Mouse (Mus musculus): ENCODE results near the gene Ceacam18. TPM values are rescaled to one million over a fixed set of nuclear protein-coding genes. Genes with fewer than 3 reads are reported as not detected.

Ceacam18 gene
- total and polyA plus RNA-seq, 3 experiments = 0.04 to 0.08 TPM; not detected in 1

DNA sequence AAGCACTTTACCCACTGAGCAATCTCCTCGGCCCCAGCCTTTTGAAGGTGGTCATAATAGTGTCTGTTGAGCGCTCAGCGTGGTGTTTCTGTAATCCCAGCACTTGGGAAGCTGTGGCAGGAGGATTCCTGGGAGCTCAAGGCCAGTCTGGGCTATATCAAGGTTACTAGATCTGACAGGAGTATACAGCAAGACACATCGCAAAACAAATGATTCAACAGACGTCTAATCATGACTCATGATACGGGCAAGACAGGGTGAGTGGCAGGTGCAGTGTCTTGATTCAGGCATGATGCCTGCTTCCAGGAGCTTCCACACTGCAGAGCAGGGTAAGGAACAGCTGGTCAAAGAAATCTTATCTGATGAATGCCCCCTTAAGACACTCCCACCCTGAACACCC, 18.2 kb downstream of the Ceacam18 start:
- Histone ChIP-seq H3K9ac (ENCODE audit: control insufficient read depth, low read depth, low read length, poor library complexity, severe bottlenecking) (no peak overlapping the region), H3K4me1 (ENCODE audit: control insufficient read depth in 1 of 2, insufficient read depth in 2 of 2, low read length in 2 of 2) (no peaks in the 10 kb centered on the region), H3K9me3 (replicated peaks; ENCODE audit: insufficient read depth, low read length) (no peaks in the 10 kb centered on the region), H3K79me2 (ENCODE audit: control insufficient read depth, insufficient read depth, low read length, poor library complexity) (no peaks in the 10 kb centered on the region), H3K4me3 (ENCODE audit: control insufficient read depth in 1 of 2, insufficient read depth in 1 of 2, low read depth in 2 of 2, low read length in 2 of 2) (no peak overlapping the region), H3K27me3 (ENCODE audit: control insufficient read depth in 1 of 2, insufficient read depth in 2 of 2, low read length in 2 of 2) (no peaks in the 10 kb centered on the region), H3K36me3 (ENCODE audit: control insufficient read depth in 1 of 2, insufficient read depth in 2 of 2, low read length in 2 of 2) (no peaks in the 10 kb centered on the region), H3K27ac (ENCODE audit: control insufficient read depth, low read depth, low read length) (no peak overlapping the region)
- DNase-seq (ENCODE audit: low read depth, low spot score) = no peak
- TF ChIP-seq MYB (IDR thresholded peaks at IDR 0.05; ENCODE audit: low read depth, low read length) = no peak
- no peak for TF ChIP-seq E2F4 (IDR thresholded peaks at IDR 0.05; ENCODE audit: borderline replicate concordance, low read depth, low read length)
- no peak for TF ChIP-seq POLR2AphosphoS2 (IDR thresholded peaks at IDR 0.05; ENCODE audit: low read length)
- no peak for TF ChIP-seq GATA1 (IDR thresholded peaks at IDR 0.05; ENCODE audit: low read depth, low read length)
- TF ChIP-seq ELF1 (IDR thresholded peaks at IDR 0.05; ENCODE audit: low read depth, low read length) = no peak
- no peak for TF ChIP-seq CTCF (IDR thresholded peaks at IDR 0.05 in 2 of 3, conservative IDR thresholded peaks at IDR 0.05 in 1 of 3; ENCODE audit: control insufficient read depth in 1 of 3, insufficient read depth in 1 of 3, low read depth in 2 of 3, low read length in 3 of 3, poor library complexity in 1 of 3, severe bottlenecking in 1 of 3)
- TF ChIP-seq ZC3H11A (IDR thresholded peaks at IDR 0.05; ENCODE audit: low read depth, low read length) = no peak
- TF ChIP-seq TCF12 (IDR thresholded peaks at IDR 0.05; ENCODE audit: low read depth, low read length) = no peak
- no peak for TF ChIP-seq NELFE (IDR thresholded peaks at IDR 0.05; ENCODE audit: low read depth, low read length)
- TF ChIP-seq HCFC1 (IDR thresholded peaks at IDR 0.05; ENCODE audit: low read depth, low read length) = no peak
- no peak for TF ChIP-seq SIN3A (IDR thresholded peaks at IDR 0.05; ENCODE audit: low read length)
- TF ChIP-seq RAD21 (IDR thresholded peaks at IDR 0.05; ENCODE audit: low read depth, low read length) = no peak
- no peak for TF ChIP-seq ZNF384 (IDR thresholded peaks at IDR 0.05; ENCODE audit: low read depth, low read length)
- TF ChIP-seq MAZ (IDR thresholded peaks at IDR 0.05; ENCODE audit: low read depth, low read length) = no peak
- TF ChIP-seq EP300 (IDR thresholded peaks at IDR 0.05; ENCODE audit: low read depth in 1 of 2, low read length in 2 of 2) = no peak
- TF ChIP-seq ZKSCAN1 (IDR thresholded peaks at IDR 0.05; ENCODE audit: low read depth, low read length) = no peak
- TF ChIP-seq USF1 (IDR thresholded peaks at IDR 0.05; ENCODE audit: low read depth, low read length) = no peak
- TF ChIP-seq BHLHE40 (IDR thresholded peaks at IDR 0.05; ENCODE audit: borderline replicate concordance, low read depth, low read length) = no peak

DNA sequence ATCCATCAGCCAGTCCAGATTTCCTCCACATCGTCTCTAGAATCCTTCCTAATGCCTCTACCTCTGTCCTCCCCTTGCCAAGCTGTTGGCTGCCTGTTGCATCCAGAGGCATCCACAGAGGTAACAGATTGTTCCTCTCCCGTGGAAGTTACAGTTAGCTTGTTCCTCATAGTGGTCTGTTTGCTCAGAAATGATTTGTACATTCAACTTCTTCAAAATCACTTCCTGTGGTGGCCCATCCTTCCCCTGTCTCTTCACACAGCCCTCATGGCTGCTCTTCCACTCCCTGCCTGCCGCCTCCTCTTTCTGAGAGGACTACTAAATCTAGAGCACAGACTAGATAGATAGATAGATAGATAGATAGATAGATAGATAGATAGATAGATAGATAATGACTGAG, 20.0 kb downstream of the Ceacam18 start:
- H3K9me3 ChIP-seq (replicated peaks; ENCODE audit: insufficient read depth, low read length) = no peaks in the 10 kb centered on the region
- H3K4me3 ChIP-seq (ENCODE audit: control insufficient read depth in 1 of 2, insufficient read depth in 1 of 2, low read depth in 2 of 2, low read length in 2 of 2) = no peak overlapping the region
- no peaks in the 10 kb centered on the region for H3K79me2 ChIP-seq (ENCODE audit: control insufficient read depth, insufficient read depth, low read length, poor library complexity)
- H3K27ac ChIP-seq (ENCODE audit: control insufficient read depth, low read depth, low read length) = no peak overlapping the region
- H3K36me3 ChIP-seq (ENCODE audit: control insufficient read depth in 1 of 2, insufficient read depth in 2 of 2, low read length in 2 of 2) = no peaks in the 10 kb centered on the region
- H3K27me3 ChIP-seq (ENCODE audit: control insufficient read depth in 1 of 2, insufficient read depth in 2 of 2, low read length in 2 of 2) = no peaks in the 10 kb centered on the region
- H3K9ac ChIP-seq (ENCODE audit: control insufficient read depth, low read depth, low read length, poor library complexity, severe bottlenecking) = no peak overlapping the region
- H3K4me1 ChIP-seq (ENCODE audit: control insufficient read depth in 1 of 2, insufficient read depth in 2 of 2, low read length in 2 of 2) = no peaks in the 10 kb centered on the region
- no peak for DNase-seq (ENCODE audit: low read depth, low spot score)
- no peak for TF ChIP-seq KAT2A (conservative IDR thresholded peaks at IDR 0.05; ENCODE audit: low read depth, low read length)
- no peak for TF ChIP-seq POLR2AphosphoS5 (IDR thresholded peaks at IDR 0.05; ENCODE audit: borderline replicate concordance, low read depth, low read length)
- TF ChIP-seq TAL1 (IDR thresholded peaks at IDR 0.05; ENCODE audit: low read length) = no peak
- TF ChIP-seq USF2 (IDR thresholded peaks at IDR 0.05; ENCODE audit: borderline replicate concordance in 1 of 2, insufficient read depth in 1 of 2, low read depth in 1 of 2, low read length in 2 of 2) = no peak
- TF ChIP-seq E2F4 (IDR thresholded peaks at IDR 0.05; ENCODE audit: borderline replicate concordance, low read depth, low read length) = no peak
- no peak for TF ChIP-seq CTCF (IDR thresholded peaks at IDR 0.05 in 2 of 3, conservative IDR thresholded peaks at IDR 0.05 in 1 of 3; ENCODE audit: control insufficient read depth in 1 of 3, insufficient read depth in 1 of 3, low read depth in 2 of 3, low read length in 3 of 3, poor library complexity in 1 of 3, severe bottlenecking in 1 of 3)
- no peak for TF ChIP-seq ZNF384 (IDR thresholded peaks at IDR 0.05; ENCODE audit: low read depth, low read length)

All from MEL (cell line).